Mouse (Mus musculus): Measurements from ENCODE around the gene Grhl1. TPM values are rescaled to one million over a fixed set of nuclear protein-coding genes. Genes with fewer than 3 reads are reported as not detected.

Grhl1 gene
- total and polyA plus RNA-seq, 2 experiments from 2014 or later = 2.3 to 2.7 TPM

GRCm38 (mm10) chr12:24623486-24624251 lies 51.6 kb downstream of the Grhl1 start:
- TF ChIP-seq CTCF (IDR thresholded peaks at IDR 0.05; ENCODE audit: low read depth) = no peak
- no peak overlapping the region for H3K4me2 ChIP-seq (ENCODE audit: low read depth)
- H3K9ac ChIP-seq = no peak overlapping the region
- no peak overlapping the region for H3K27ac ChIP-seq (ENCODE audit: low read depth, low read length)
- DNase-seq (no peak), ATAC-seq (peak; percentile 53)
- WGBS = 74% methylated on average over 12 of the region's 12 CpGs
- H3K27me3 ChIP-seq (ENCODE audit: insufficient read depth, low read length) = no peaks in the 10 kb centered on the region
- no peaks in the 10 kb centered on the region for H3K4me1 ChIP-seq (ENCODE audit: insufficient read depth)
- H3K36me3 ChIP-seq (ENCODE audit: insufficient read depth) = no peaks in the 10 kb centered on the region
- H3K4me3 ChIP-seq (ENCODE audit: low read depth, low read length) = no peak overlapping the region
- H3K9me3 ChIP-seq (ENCODE audit: low read length) = no peaks in the 10 kb centered on the region

GRCm38 (mm10) chr12:24626401-24626800 lies 54.3 kb downstream of the Grhl1 start:
- H3K4me3 ChIP-seq (ENCODE audit: low read depth, low read length) = no peak overlapping the region
- no peaks in the 10 kb centered on the region for H3K27me3 ChIP-seq (ENCODE audit: insufficient read depth, low read length)
- no peak for TF ChIP-seq CTCF (IDR thresholded peaks at IDR 0.05; ENCODE audit: low read depth)
- WGBS = 90% methylated on average over 5 of the region's 5 CpGs
- no peak overlapping the region for H3K27ac ChIP-seq (ENCODE audit: low read depth, low read length)
- no peak for ATAC-seq
- H3K9me3 ChIP-seq (ENCODE audit: low read length) = no peaks in the 10 kb centered on the region
- no peaks in the 10 kb centered on the region for H3K4me1 ChIP-seq (ENCODE audit: insufficient read depth)
- H3K4me2 ChIP-seq (ENCODE audit: low read depth) = no peak overlapping the region
- no peak overlapping the region for H3K9ac ChIP-seq
- H3K36me3 ChIP-seq (ENCODE audit: insufficient read depth) = no peaks in the 10 kb centered on the region
- DNase-seq = no peak

- H3K36me3 ChIP-seq (ENCODE audit: insufficient read depth) = no peaks in the 10 kb centered on the region
- DNase-seq (no peak), ATAC-seq (no peak)
- TF ChIP-seq CTCF (IDR thresholded peaks at IDR 0.05; ENCODE audit: low read depth) = no peak
- H3K4me3 ChIP-seq (ENCODE audit: low read depth, low read length) = no peak overlapping the region
- H3K4me2 ChIP-seq (ENCODE audit: low read depth) = no peak overlapping the region
- no peaks in the 10 kb centered on the region for H3K27me3 ChIP-seq (ENCODE audit: insufficient read depth, low read length)
- H3K9me3 ChIP-seq (ENCODE audit: low read length) = no peaks in the 10 kb centered on the region
- no peak overlapping the region for H3K27ac ChIP-seq (ENCODE audit: low read depth, low read length)
- no peaks in the 10 kb centered on the region for H3K4me1 ChIP-seq (ENCODE audit: insufficient read depth)
- H3K9ac ChIP-seq = no peak overlapping the region
- 69% methylated on average over 3 of the region's 3 CpGs for WGBS
Observed at GRCm38 (mm10) chr12:24627215-24627614, 55.1 kb downstream of the Grhl1 start.

GRCm38 (mm10) chr12:24630220-24630619 lies 58.1 kb downstream of the Grhl1 start:
- 68% methylated on average over 1 of the region's 1 CpGs for WGBS
- Histone ChIP-seq H3K4me1 (ENCODE audit: insufficient read depth) (no peaks in the 10 kb centered on the region), H3K4me3 (ENCODE audit: low read depth, low read length) (no peak overlapping the region), H3K4me2 (ENCODE audit: low read depth) (no peak overlapping the region), H3K36me3 (ENCODE audit: insufficient read depth) (no peaks in the 10 kb centered on the region), H3K9ac (no peak overlapping the region), H3K27ac (ENCODE audit: low read depth, low read length) (no peak overlapping the region), H3K27me3 (ENCODE audit: insufficient read depth, low read length) (no peaks in the 10 kb centered on the region), H3K9me3 (ENCODE audit: low read length) (no peaks in the 10 kb centered on the region)
- no peak for DNase-seq
- peak; percentile 46 for TF ChIP-seq CTCF (IDR thresholded peaks at IDR 0.05; ENCODE audit: low read depth)
- ATAC-seq = no peak

- no peak for ATAC-seq
- TF ChIP-seq CTCF (IDR thresholded peaks at IDR 0.05; ENCODE audit: low read depth) = no peak
- no peak for DNase-seq
Observed at GRCm38 (mm10) chr12:24632404-24632803, 60.3 kb downstream of the Grhl1 start.

GRCm38 (mm10) chr12:24633753-24634191 lies 61.7 kb downstream of the Grhl1 start:
- Histone ChIP-seq H3K9me3 (ENCODE audit: low read length) (no peaks in the 10 kb centered on the region), H3K4me1 (ENCODE audit: insufficient read depth) (no peaks in the 10 kb centered on the region), H3K27ac (ENCODE audit: low read depth, low read length) (no peak overlapping the region), H3K36me3 (ENCODE audit: insufficient read depth) (no peaks in the 10 kb centered on the region), H3K27me3 (ENCODE audit: insufficient read depth, low read length) (no peaks in the 10 kb centered on the region), H3K4me2 (ENCODE audit: low read depth) (no peak overlapping the region), H3K4me3 (ENCODE audit: low read depth, low read length) (no peak overlapping the region), H3K9ac (no peak overlapping the region)
- 69% methylated on average over 1 of the region's 1 CpGs for WGBS
- ATAC-seq (no peak), DNase-seq (no peak)
- no peak for TF ChIP-seq CTCF (IDR thresholded peaks at IDR 0.05; ENCODE audit: low read depth)

More at GRCm38 (mm10) chr12:24632404-24632803, 60.3 kb downstream of the Grhl1 start:
- no peak overlapping the region for H3K9ac ChIP-seq
- no peaks in the 10 kb centered on the region for H3K4me1 ChIP-seq (ENCODE audit: insufficient read depth)
- H3K4me2 ChIP-seq (ENCODE audit: low read depth) = no peak overlapping the region
- no peaks in the 10 kb centered on the region for H3K36me3 ChIP-seq (ENCODE audit: insufficient read depth)
- H3K27ac ChIP-seq (ENCODE audit: low read depth, low read length) = no peak overlapping the region
- WGBS = 66% methylated on average over 4 of the region's 4 CpGs
- no peaks in the 10 kb centered on the region for H3K9me3 ChIP-seq (ENCODE audit: low read length)
- H3K4me3 ChIP-seq (ENCODE audit: low read depth, low read length) = no peak overlapping the region
- no peaks in the 10 kb centered on the region for H3K27me3 ChIP-seq (ENCODE audit: insufficient read depth, low read length)

- H3K4me1 ChIP-seq (ENCODE audit: insufficient read depth) = no peaks in the 10 kb centered on the region
- no peak overlapping the region for H3K4me2 ChIP-seq (ENCODE audit: low read depth)
- H3K27ac ChIP-seq (ENCODE audit: low read depth, low read length) = no peak overlapping the region
- H3K36me3 ChIP-seq (ENCODE audit: insufficient read depth) = no peaks in the 10 kb centered on the region
- WGBS = 80% methylated on average over 4 of the region's 4 CpGs
- H3K4me3 ChIP-seq (ENCODE audit: low read depth, low read length) = no peak overlapping the region
- TF ChIP-seq CTCF (IDR thresholded peaks at IDR 0.05; ENCODE audit: low read depth) = no peak
- no peak overlapping the region for H3K9ac ChIP-seq
- ATAC-seq = no peak
- DNase-seq = no peak
- no peaks in the 10 kb centered on the region for H3K27me3 ChIP-seq (ENCODE audit: insufficient read depth, low read length)
- no peaks in the 10 kb centered on the region for H3K9me3 ChIP-seq (ENCODE audit: low read length)
Observed at GRCm38 (mm10) chr12:24634212-24634611, 62.1 kb downstream of the Grhl1 start.
